Mouse (Mus musculus): ENCODE results near the gene Mrtfa.

DNA sequence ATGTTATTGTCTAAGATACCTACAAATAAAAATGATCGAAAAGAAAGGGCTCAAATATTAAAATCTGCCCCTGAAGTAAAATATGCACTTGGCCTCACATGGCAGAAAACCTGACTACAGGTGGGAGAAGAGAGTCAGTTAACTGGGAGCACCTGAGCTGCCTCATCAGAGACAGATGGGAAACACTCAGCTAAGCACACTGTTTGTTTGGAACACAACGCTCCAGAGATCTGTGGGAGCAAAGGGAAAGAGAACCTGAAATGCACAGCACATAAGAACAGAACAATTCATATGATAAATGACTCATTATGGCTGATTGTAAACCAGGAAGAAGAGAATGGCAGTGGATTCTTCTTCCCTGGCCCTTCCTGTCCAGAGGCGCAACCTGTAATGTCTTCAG lies 87.1 kb downstream of the Mrtfa start:
- TF ChIP-seq CTCF (IDR thresholded peaks at IDR 0.05; ENCODE audit: control insufficient read depth, insufficient read depth, low read length), result no peak
- TF ChIP-seq POLR2A (IDR thresholded peaks at IDR 0.05; ENCODE audit: borderline replicate concordance, control insufficient read depth, low read depth, low read length), result no peak
